26 mouse cellular contexts compared by ENCODE assay signal in the genomic region with DNA sequence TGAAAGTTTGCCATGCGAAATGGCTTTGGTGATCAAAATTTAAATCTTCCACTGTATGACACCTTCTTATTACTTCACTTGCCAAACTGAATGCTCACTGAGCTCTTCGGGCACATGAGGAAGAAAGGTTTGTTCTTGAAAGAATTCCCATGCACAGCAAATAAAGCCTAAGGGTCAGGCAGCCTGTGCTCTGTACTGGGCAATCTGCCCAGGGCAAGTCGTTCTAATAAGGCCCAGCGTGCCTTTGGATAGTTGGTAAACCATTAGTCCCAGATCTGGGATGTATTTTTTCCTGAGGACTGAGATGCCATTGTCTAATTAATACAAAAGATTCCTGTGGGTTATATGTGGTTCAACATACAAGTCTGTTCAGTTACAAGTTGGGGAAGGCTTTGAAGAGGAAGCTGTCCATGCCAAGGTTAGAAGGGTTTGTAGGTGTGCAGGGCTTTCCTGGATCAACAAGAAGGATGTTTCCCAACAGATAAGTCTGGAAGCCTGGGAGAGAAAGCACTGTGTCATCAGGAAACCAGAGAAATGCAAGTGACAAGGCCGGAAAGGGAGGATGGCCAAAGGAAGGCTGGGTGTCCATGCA. TPM values are rescaled to one million over a fixed set of nuclear protein-coding genes. Genes with fewer than 3 reads are reported as not detected.
DNase-seq lines count a peak whose midpoint lies in the region; ATAC-seq and TF ChIP-seq lines count a peak whose summit lies in the region.
"Had no signal": no experiment of that assay in that cellular context is flagged by ENCODE, and none has a peak within 500 bp of the region (broad histone marks: within the 10 kb centered on the region; RNA-seq: fewer than 3 reads in every experiment).

No protein-coding gene starts in this region.

- no peak for TF ChIP-seq CTCF in kidney, adult 2 months (conservative IDR thresholded peaks at IDR 0.05; ENCODE audit: insufficient read depth, insufficient read length, low read depth, low read length)
- TF ChIP-seq CTCF in liver, adult 2 months (IDR thresholded peaks at IDR 0.05; ENCODE audit: low read depth, low read length) = no peak

- WGBS in kidney, adult 2 months = 44% methylated on average over 5 of the region's 5 CpGs
- 77% methylated on average over 5 of the region's 5 CpGs for WGBS in kidney, embryonic 14.5 days
- WGBS in liver, adult 2 months = 33% methylated on average over 5 of the region's 5 CpGs
- WGBS in liver, embryonic 12.5 days (ENCODE audit: insufficient replicate concordance) = 65% methylated on average over 5 of the region's 5 CpGs

- no peak overlapping the region for H3K9ac ChIP-seq in kidney, embryonic 14.5 days (ENCODE audit: low read depth, low read length)
- no peak overlapping the region for H3K9ac ChIP-seq in liver, adult 2 months (ENCODE audit: low read depth, low read length)
- H3K9ac ChIP-seq in liver, embryonic 12.5 days = no peak overlapping the region
- H3K9ac ChIP-seq: embryonic facial prominence, embryonic 13.5 days; forebrain, embryonic 13.5 days; liver, postnatal 0 days; midbrain, embryonic 12.5 days; stomach, embryonic 15.5 days had no signal

- H3K27me3 ChIP-seq in kidney, adult 2 months (replicated peaks; ENCODE audit: control insufficient read depth, insufficient read depth, low read length) = no peaks in the 10 kb centered on the region
- no peaks in the 10 kb centered on the region for H3K27me3 ChIP-seq in kidney, embryonic 14.5 days (ENCODE audit: control insufficient read depth, insufficient read depth, low read length)
- no peaks in the 10 kb centered on the region for H3K27me3 ChIP-seq in liver, adult 2 months (ENCODE audit: control insufficient read depth, insufficient read depth, low read length)
- H3K27me3 ChIP-seq in liver, embryonic 12.5 days (replicated peaks) = no peaks in the 10 kb centered on the region
- H3K27me3 ChIP-seq: embryonic facial prominence, embryonic 13.5 days; forebrain, embryonic 13.5 days; stomach, embryonic 15.5 days had no signal

- H3K9me3 ChIP-seq in kidney, embryonic 14.5 days (ENCODE audit: control insufficient read depth, low read length) = no peaks in the 10 kb centered on the region
- H3K9me3 ChIP-seq in liver, embryonic 12.5 days (replicated peaks) = no peaks in the 10 kb centered on the region
- H3K9me3 ChIP-seq: embryonic facial prominence, embryonic 13.5 days; forebrain, embryonic 13.5 days; hindbrain, embryonic 10.5 days; limb, embryonic 10.5 days; midbrain, embryonic 12.5 days; stomach, embryonic 15.5 days had no signal

- H3K4me2 ChIP-seq in kidney, embryonic 14.5 days (replicated peaks; ENCODE audit: low read depth, low read length) = no peak overlapping the region
- H3K4me2 ChIP-seq in liver, embryonic 12.5 days = no peak overlapping the region
- H3K4me2 ChIP-seq: embryonic facial prominence, embryonic 13.5 days; forebrain, embryonic 13.5 days; midbrain, embryonic 12.5 days; stomach, embryonic 15.5 days had no signal

- DNase-seq in adrenal gland, postnatal 25 days = peak; percentile 8
- no peak for DNase-seq in adrenal gland, postnatal 14 days
- DNase-seq in kidney, adult 2 months = peak; percentile 56
- peak; percentile 17 for DNase-seq in liver, adult 2 months (ENCODE audit: extremely low read depth, low read depth, low spot score)
- DNase-seq in thymus, postnatal 10 days (ENCODE audit: low spot score in 2 of 2) = no peak
- DNase-seq: cerebellum, adult 8-10 months; cerebellum, postnatal 36 days; embryo, embryonic 11 days; gastrocnemius, postnatal 14 days; liver; liver, postnatal 0 days; lung, postnatal 10 days; thymus, postnatal 36 days had no signal

- H3K79me2 ChIP-seq in liver, adult 2 months (ENCODE audit: control insufficient read depth, insufficient read depth, low read length) = no peaks in the 10 kb centered on the region

- H3K36me3 ChIP-seq in kidney, adult 2 months (ENCODE audit: control insufficient read depth, insufficient read depth, low read length) = no peaks in the 10 kb centered on the region
- no peaks in the 10 kb centered on the region for H3K36me3 ChIP-seq in kidney, embryonic 14.5 days (ENCODE audit: control insufficient read depth, insufficient read depth, low read length)
- no peaks in the 10 kb centered on the region for H3K36me3 ChIP-seq in liver, adult 2 months (ENCODE audit: control insufficient read depth, insufficient read depth, low read length)
- H3K36me3 ChIP-seq in liver, embryonic 12.5 days = no peaks in the 10 kb centered on the region
- H3K36me3 ChIP-seq: embryonic facial prominence, embryonic 13.5 days; hindbrain, embryonic 10.5 days; limb, embryonic 10.5 days; midbrain, embryonic 12.5 days; stomach, embryonic 15.5 days had no signal

- no peak overlapping the region for H3K4me3 ChIP-seq in kidney, adult 2 months (ENCODE audit: insufficient read depth, low read depth, low read length)
- no peak overlapping the region for H3K4me3 ChIP-seq in kidney, embryonic 14.5 days (ENCODE audit: low read length)
- no peak overlapping the region for H3K4me3 ChIP-seq in liver, adult 2 months (ENCODE audit: insufficient read depth, low read depth, low read length)
- H3K4me3 ChIP-seq in liver, embryonic 12.5 days = no peak overlapping the region
- H3K4me3 ChIP-seq in brown adipose tissue, adult 24 weeks (ENCODE audit: insufficient read depth, low read depth, low read length) = no peak overlapping the region
- H3K4me3 ChIP-seq: embryonic facial prominence, embryonic 13.5 days; erythroblast, embryonic 14.5 days; forebrain, embryonic 13.5 days; hindbrain, embryonic 10.5 days; layer of hippocampus, adult 2 months; limb, embryonic 10.5 days; midbrain, embryonic 12.5 days; stomach, embryonic 15.5 days had no signal

- 0 out of 2 replicates have a peak, but pooled peaks cover 6% of the 10 kb centered on the region for H3K4me1 ChIP-seq in kidney, adult 2 months (ENCODE audit: control insufficient read depth, insufficient read depth, low read length)
- H3K4me1 ChIP-seq in kidney, embryonic 14.5 days (ENCODE audit: control insufficient read depth, insufficient read depth, low read length) = 0 out of 2 replicates have a peak, but pooled peaks cover 5% of the 10 kb centered on the region
- H3K4me1 ChIP-seq in liver, adult 2 months (ENCODE audit: control insufficient read depth, insufficient read depth, low read length) = no peaks in the 10 kb centered on the region
- H3K4me1 ChIP-seq in liver, embryonic 12.5 days = no peaks in the 10 kb centered on the region
- peaks cover 14% of the 10 kb centered on the region for H3K4me1 ChIP-seq in brown adipose tissue, adult 24 weeks (ENCODE audit: control insufficient read depth, insufficient read depth, insufficient read length, low read length)
- H3K4me1 ChIP-seq: stomach, embryonic 15.5 days had no signal

- TF ChIP-seq POLR2A in kidney, adult 2 months (IDR thresholded peaks at IDR 0.05; ENCODE audit: low read depth, low read length) = no peak
- no peak for TF ChIP-seq POLR2A in liver, adult 2 months (IDR thresholded peaks at IDR 0.05; ENCODE audit: extremely low read depth, insufficient read depth, low read length)

- no peak overlapping the region for H3K27ac ChIP-seq in kidney, adult 2 months (ENCODE audit: insufficient read depth, low read depth, low read length)
- H3K27ac ChIP-seq in kidney, embryonic 14.5 days (ENCODE audit: low read depth, low read length) = no peak overlapping the region
- no peak overlapping the region for H3K27ac ChIP-seq in liver, adult 2 months (replicated peaks; ENCODE audit: insufficient read depth, low read depth, low read length)
- H3K27ac ChIP-seq in liver, embryonic 12.5 days = no peak overlapping the region
- peak overlapping the region; percentile 55 for H3K27ac ChIP-seq in brown adipose tissue, adult 24 weeks (replicated peaks; ENCODE audit: low read depth, low read length)
- H3K27ac ChIP-seq: embryonic facial prominence, embryonic 13.5 days; forebrain, embryonic 13.5 days; hindbrain, embryonic 10.5 days; layer of hippocampus, adult 2 months; limb, embryonic 10.5 days; midbrain, embryonic 12.5 days; stomach, embryonic 15.5 days had no signal

- ATAC-seq in kidney, embryonic 14.5 days (ENCODE audit: low FRiP score, low TSS enrichment) = no peak
- ATAC-seq in liver, embryonic 12.5 days = no peak
- ATAC-seq: forebrain, embryonic 13.5 days; hindbrain, embryonic 16.5 days; intestine, postnatal 0 days; liver, postnatal 0 days had no signal

RNA-seq across cellular contexts. Expression of a gene that starts 35.1 kb away (rescaled TPM):
- 7.1 and 13.0 TPM in 2 replicates for total RNA-seq in adrenal gland, postnatal 25 days (2021)
- total RNA-seq in adrenal gland, postnatal 14 days (2021) = 17.3 and 28.2 TPM in 2 replicates
- polyA plus RNA-seq in kidney, adult 2 months (2012; rRNA removed) = 1.8 and 4.1 TPM in 2 replicates
- 12.4 and 13.1 TPM in 2 replicates for polyA plus RNA-seq in kidney, embryonic 14.5 days (2014; fragmentation: Nextera tagmentation; extraction: Ambion mirVana)
- 6.7 and 7.2 TPM in 2 replicates for total RNA-seq in liver, adult 2 months (2014; rRNA removed)
- 0.82 and 1.00 TPM in 2 replicates for polyA plus RNA-seq in liver, adult 2 months (2012; rRNA removed)
- polyA plus RNA-seq in liver, embryonic 12.5 days (2016; fragmentation: Nextera tagmentation; extraction: Ambion mirVana) = 16.5 and 17.9 TPM in 2 replicates
- polyA plus RNA-seq in brown adipose tissue, adult 24 weeks (2012; ENCODE audit: insufficient read depth, insufficient read length, missing spikeins) = 13.5 and 13.9 TPM in 2 replicates

Comparison
In these comparisons a context has a peak if more than half of its experiments do, and no peak if none do; other contexts are left out.
1. DNase-seq: peak in adrenal gland, postnatal 25 days (single experiment), kidney, adult 2 months (single experiment) and liver, adult 2 months (single experiment); none in adrenal gland, postnatal 14 days (single experiment) and thymus, postnatal 10 days (0 of 2).